Mouse (Mus musculus) lung, postnatal 0 days (tissue): ENCODE data around the gene Fto. TPM values are rescaled to one million over a fixed set of nuclear protein-coding genes. Genes with fewer than 3 reads are reported as not detected.

Experiments used
- ATAC-seq: fragments of 200-750 bp; cut with Nextera tagmentation; 2 replicates; pipeline ENCODE4 v1.8.0; 2017; ENCODE audit warnings: moderate library complexity
- DNase-seq: peaks from one replicate; pipeline ENCODE4 v3.0.0-alpha.2; 2016; ENCODE audit warnings: low spot score
- H3K27ac ChIP-seq: fragments of 300-500 bp; sonication (generic); 2 replicates; pipeline ENCODE4 v1.5.1; 2014; ENCODE audit warnings: antibody characterized with exemption, mild to moderate bottlenecking, low read length, mixed read lengths
- H3K27me3 ChIP-seq: fragments of 300-500 bp; sonication (generic); replicated peaks from 2 replicates; pipeline ENCODE4 v1.6.1; 2014; ENCODE audit warnings: low read length, mixed read lengths; ENCODE audit not compliant: insufficient read depth
- H3K36me3 ChIP-seq: fragments of 300-500 bp; sonication (generic); 2 replicates; pipeline ENCODE4 v1.6.1; 2014; ENCODE audit warnings: low read length, mixed read lengths; ENCODE audit not compliant: insufficient read depth
- H3K4me1 ChIP-seq: fragments of 300-500 bp; sonication (generic); 2 replicates; pipeline ENCODE4 v1.6.1; 2014; ENCODE audit warnings: antibody characterized with exemption, low read depth, low read length, mixed read lengths; ENCODE audit not compliant: insufficient read depth
- H3K4me2 ChIP-seq: fragments of 300-500 bp; sonication (generic); replicated peaks from 2 replicates; pipeline ENCODE4 v1.6.1; 2014; ENCODE audit warnings: low read depth, mild to moderate bottlenecking, low read length, moderate library complexity, mixed read lengths
- H3K4me3 ChIP-seq: fragments of 300-500 bp; sonication (generic); 2 replicates; pipeline ENCODE4 v1.5.1; 2014; ENCODE audit warnings: low read depth, low read length
- H3K9ac ChIP-seq: fragments of 300-500 bp; sonication (generic); replicated peaks from 2 replicates; pipeline ENCODE4 v1.6.1; 2014; ENCODE audit warnings: low read depth, mild to moderate bottlenecking
- H3K9me3 ChIP-seq: fragments of 300-500 bp; sonication (generic); 2 replicates; pipeline ENCODE4 v1.6.1; 2016; ENCODE audit warnings: low read length, mixed read lengths
- CTCF ChIP-seq: IDR thresholded peaks from 2 replicates; pipeline ENCODE4 v1.5.1; 2016; ENCODE audit warnings: antibody characterized with exemption, mild to moderate bottlenecking
- EP300 ChIP-seq: IDR thresholded peaks from 2 replicates; pipeline ENCODE4 v1.6.1; 2016; ENCODE audit warnings: antibody characterized with exemption, mild to moderate bottlenecking, control low read depth
- WGBS: fragments of 180-500 bp; shearing (Covaris S2); extraction: QIAGEN DNeasy Blood & Tissue Kit; methylation state at CpG from one replicate; pipeline ENCODE4 v1.1.7; 2014; 5-methylcytosine and 5-hydroxymethylcytosine counted together
- polyA plus RNA-seq: library from polyadenylated mRNA; unstranded; fragments of >200 nt; fragmentation: Nextera tagmentation; extraction: Ambion mirVana; gene quantifications from 2 replicates; pipeline ENCODE4 v1.2.1, GENCODE M21; 2015

Fto gene
- polyA plus RNA-seq, 1 experiment from 2014 or later = 29.8 TPM

DNA sequence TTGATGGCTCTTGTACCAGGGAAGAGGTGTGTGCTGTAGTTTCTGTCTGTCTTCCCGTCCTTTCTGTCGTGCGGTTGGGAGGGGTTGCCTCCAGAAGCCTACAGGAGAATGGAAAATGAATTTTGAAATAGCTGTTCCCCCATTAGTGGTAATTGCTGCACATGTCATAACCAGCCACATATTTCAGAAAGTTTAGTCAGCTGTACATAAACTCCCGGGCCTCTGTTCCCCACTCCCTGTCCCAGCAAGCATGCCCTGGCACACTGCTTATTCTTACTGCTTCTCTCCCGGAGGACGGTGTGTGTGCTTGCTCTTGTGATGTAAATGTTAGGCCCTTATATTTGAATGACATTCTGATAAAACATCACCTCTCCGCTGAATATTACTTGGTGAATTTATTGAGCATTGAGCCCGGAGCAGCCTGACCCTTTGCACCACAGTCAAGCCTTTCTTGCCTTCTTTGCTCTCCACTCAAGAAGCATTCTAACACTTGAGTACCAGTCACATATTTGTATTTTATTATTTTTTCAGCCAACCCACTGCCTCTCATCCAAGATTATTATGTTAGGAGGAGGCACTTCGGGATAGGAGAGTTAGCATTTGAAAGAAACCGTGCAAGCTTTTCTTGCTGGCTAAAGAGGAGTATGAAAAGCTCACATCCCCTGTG is 175.6 kb downstream of the Fto start:
- DNase-seq (peak; percentile 70), ATAC-seq (peak; percentile 50; the same call in 1 of the 2 replicates)
- no peaks in the 10 kb centered on the region for H3K9me3 ChIP-seq
- WGBS = 61% methylated on average over 10 of the region's 10 CpGs
- H3K4me2 ChIP-seq = no peak overlapping the region
- no peak overlapping the region for H3K4me3 ChIP-seq
- TF ChIP-seq CTCF = no peak
- TF ChIP-seq EP300 = no peak
- H3K36me3 ChIP-seq = no peaks in the 10 kb centered on the region
- no peak overlapping the region for H3K9ac ChIP-seq
- no peaks in the 10 kb centered on the region for H3K27me3 ChIP-seq
- H3K4me1 ChIP-seq = no peaks in the 10 kb centered on the region; the same call in 1 of the 2 replicates
- H3K27ac ChIP-seq = no peak overlapping the region

DNA sequence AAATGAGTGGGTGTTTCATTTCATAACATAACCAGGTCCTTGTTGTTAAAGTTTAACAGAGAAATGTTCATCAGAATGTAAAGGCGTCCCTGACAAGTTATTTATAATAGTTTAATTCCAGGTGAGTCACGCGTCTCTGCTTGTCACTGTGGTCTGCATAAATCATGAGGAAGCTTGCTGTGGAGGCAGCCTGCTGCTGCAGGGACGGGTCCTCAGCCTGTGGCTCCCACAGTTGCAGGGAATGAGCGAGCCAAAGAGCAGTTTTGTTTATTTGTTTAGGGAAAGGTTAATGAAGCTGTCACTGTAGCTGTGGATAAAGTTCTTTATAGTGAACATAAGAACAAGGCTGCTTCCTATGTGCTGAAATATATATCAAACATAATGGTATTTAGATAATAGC is 176.7 kb downstream of the Fto start:
- Histone ChIP-seq H3K9ac (no peak overlapping the region), H3K36me3 (no peaks in the 10 kb centered on the region), H3K9me3 (no peaks in the 10 kb centered on the region), H3K4me3 (no peak overlapping the region), H3K27ac (no peak overlapping the region), H3K27me3 (no peaks in the 10 kb centered on the region), H3K4me1 (no peaks in the 10 kb centered on the region; the same call in 1 of the 2 replicates), H3K4me2 (no peak overlapping the region)
- ATAC-seq (no peak), DNase-seq (no peak)
- TF ChIP-seq EP300 (no peak), CTCF (no peak)
- WGBS = 47% methylated on average over 5 of the region's 5 CpGs

DNA sequence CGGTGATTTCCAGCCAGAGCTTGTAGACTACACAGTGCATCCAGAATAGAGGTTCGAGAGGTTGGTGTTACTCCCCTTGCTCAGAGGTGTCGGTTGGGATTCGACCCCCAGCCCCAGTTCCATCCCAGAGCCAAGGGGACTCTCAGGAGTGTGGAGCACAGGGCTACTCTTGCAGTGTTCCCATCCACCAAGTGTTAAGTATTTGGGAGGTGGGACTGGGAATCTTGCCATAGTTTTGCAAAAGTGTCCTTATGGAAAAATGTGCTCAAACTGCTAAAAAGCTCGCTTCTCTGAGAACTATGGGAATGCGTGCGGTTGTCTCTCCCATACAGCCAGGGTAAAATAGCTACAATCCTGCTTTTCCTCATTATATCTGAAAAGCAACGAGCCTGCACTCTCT is 180.0 kb downstream of the Fto start:
- DNase-seq (peak; percentile 75), ATAC-seq (peak; percentile 22; the same call in 1 of the 2 replicates)
- Histone ChIP-seq H3K4me2 (peak overlapping the region; percentile 25; the same call in 1 of the 2 replicates), H3K27ac (no peak overlapping the region), H3K4me1 (peaks cover 4% of the 10 kb centered on the region; the same call in 1 of the 2 replicates), H3K9ac (no peak overlapping the region), H3K36me3 (no peaks in the 10 kb centered on the region), H3K27me3 (no peaks in the 10 kb centered on the region), H3K4me3 (no peak overlapping the region), H3K9me3 (no peaks in the 10 kb centered on the region)
- TF ChIP-seq CTCF (no peak), EP300 (no peak)
- WGBS = 43% methylated on average over 8 of the region's 8 CpGs

DNA sequence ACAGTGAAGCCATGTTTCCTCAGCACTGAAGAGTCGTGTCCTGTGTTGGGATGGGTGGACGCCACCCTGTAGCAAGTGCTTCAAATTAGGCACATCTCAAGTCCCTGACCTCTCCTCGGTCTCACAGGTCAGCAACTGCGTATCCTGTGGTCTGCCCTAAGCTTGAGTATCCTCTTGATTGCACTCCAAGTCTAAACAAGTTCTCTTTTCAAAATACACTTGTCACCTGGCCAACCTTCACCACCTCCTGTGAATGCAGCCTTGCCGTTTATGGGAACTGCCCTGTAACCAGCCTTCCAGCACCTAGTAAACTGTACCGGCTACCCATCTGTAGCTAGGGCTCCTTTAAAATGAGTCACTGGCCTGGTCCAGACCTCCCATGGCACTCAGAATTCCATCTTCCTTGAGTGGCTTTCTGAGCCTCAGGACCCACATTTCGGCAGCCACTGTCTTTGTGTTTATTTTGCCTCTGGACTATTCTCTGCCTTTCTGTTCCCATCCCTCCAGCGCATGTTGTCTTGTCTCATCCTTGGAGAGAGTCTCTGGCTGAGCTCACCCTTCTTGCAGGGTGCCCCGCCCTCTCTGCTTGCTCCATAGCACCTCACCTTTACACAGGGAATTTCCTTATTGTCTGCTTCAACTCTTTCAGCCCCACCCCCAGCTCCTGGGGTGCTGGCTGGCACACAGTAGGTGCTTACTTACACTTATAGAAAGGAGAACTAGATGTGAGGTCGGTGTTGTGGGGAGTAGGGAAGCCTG is 181.4 kb downstream of the Fto start:
- 0 out of 2 replicates have a peak overlapping the region, but pooled peaks have one; percentile 38 for H3K27ac ChIP-seq

DNA sequence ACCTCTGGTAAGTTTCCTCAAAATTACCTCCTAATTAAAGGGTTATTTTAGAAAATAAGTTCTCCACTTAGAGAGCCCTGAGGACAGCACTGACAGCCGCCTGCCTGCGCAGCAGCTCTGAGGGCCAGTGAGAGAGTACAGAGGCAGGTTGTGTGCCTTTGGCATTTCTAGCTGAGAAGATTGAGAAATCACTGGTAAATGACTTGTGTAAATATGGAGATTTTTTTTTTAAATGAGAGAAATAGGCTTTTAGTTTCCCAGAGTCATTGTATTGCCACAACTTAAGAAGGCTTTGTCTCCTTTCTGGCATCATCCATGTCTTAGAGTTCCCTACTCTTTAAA is 181.9 kb downstream of the Fto start:
- Histone ChIP-seq H3K9ac (no peak overlapping the region), H3K9me3 (no peaks in the 10 kb centered on the region), H3K36me3 (no peaks in the 10 kb centered on the region), H3K4me3 (no peak overlapping the region), H3K4me2 (no peak overlapping the region), H3K4me1 (peaks cover 4% of the 10 kb centered on the region; the same call in 1 of the 2 replicates), H3K27me3 (no peaks in the 10 kb centered on the region), H3K27ac (0 out of 2 replicates have a peak overlapping the region, but pooled peaks have one; percentile 38)
- 68% methylated on average over 2 of the region's 2 CpGs for WGBS
- ATAC-seq (peak; percentile 70), DNase-seq (peak; percentile 69)
- TF ChIP-seq EP300 (0 out of 2 replicates have a peak, but pooled peaks have one; percentile 16), CTCF (no peak)

More for the DNA sequence above, 181.4 kb downstream of the Fto start:
- Histone ChIP-seq H3K4me3 (no peak overlapping the region), H3K36me3 (no peaks in the 10 kb centered on the region), H3K4me1 (peaks cover 4% of the 10 kb centered on the region; the same call in 1 of the 2 replicates), H3K27me3 (no peaks in the 10 kb centered on the region), H3K9ac (no peak overlapping the region), H3K4me2 (no peak overlapping the region), H3K9me3 (no peaks in the 10 kb centered on the region)
- WGBS = 47% methylated on average over 10 of the region's 10 CpGs
- TF ChIP-seq CTCF = no peak
- 0 out of 2 replicates have a peak, but pooled peaks have one; percentile 17 for TF ChIP-seq EP300
- DNase-seq (peak; percentile 49), ATAC-seq (peak; percentile 72)

DNA sequence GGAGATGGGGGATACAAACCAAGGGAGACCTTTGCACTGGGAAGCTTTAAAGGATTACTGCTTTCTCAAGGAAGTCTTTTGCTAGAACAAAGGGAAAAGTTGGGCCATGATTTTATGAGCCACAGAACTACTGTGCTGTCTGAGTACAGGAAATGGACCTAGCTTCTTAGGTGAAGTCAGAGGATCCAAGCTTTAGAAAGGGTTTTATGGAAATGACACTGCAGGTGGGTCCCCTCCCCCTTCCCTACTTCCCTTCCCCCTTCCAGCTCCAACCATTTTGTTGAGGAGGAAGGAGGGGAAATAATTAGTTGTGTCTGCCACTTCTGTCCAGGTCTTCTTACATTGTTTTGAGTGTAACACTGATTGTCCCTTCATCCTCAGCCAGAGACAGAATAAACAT is 182.7 kb downstream of the Fto start:
- Histone ChIP-seq H3K27me3 (no peaks in the 10 kb centered on the region), H3K27ac (no peak overlapping the region), H3K36me3 (no peaks in the 10 kb centered on the region), H3K4me3 (no peak overlapping the region), H3K4me2 (no peak overlapping the region), H3K4me1 (peaks cover 4% of the 10 kb centered on the region; the same call in 1 of the 2 replicates), H3K9me3 (no peaks in the 10 kb centered on the region), H3K9ac (no peak overlapping the region)
- no peak for ATAC-seq
- DNase-seq = no peak
- TF ChIP-seq EP300 (no peak), CTCF (no peak)
